Mouse (Mus musculus) kidney, postnatal 4 days (tissue): ENCODE measurements around the gene Uqcrh.

Experiments used
- DNase-seq, 2 experiments: peaks; one replicate each; pipeline ENCODE4 v3.0.0; 2021; ENCODE audit warnings: mixed read lengths in 2 of 2

Uqcrh gene

GRCm38 (mm10) chr4:116053399-116053961, 21.4 kb downstream of the Uqcrh start, which contains the start of gene Nsun4:
Nsun4 (minus strand) TSS chr4:116053876.
- DNase-seq = peak; percentile 92 to 95

DNA sequence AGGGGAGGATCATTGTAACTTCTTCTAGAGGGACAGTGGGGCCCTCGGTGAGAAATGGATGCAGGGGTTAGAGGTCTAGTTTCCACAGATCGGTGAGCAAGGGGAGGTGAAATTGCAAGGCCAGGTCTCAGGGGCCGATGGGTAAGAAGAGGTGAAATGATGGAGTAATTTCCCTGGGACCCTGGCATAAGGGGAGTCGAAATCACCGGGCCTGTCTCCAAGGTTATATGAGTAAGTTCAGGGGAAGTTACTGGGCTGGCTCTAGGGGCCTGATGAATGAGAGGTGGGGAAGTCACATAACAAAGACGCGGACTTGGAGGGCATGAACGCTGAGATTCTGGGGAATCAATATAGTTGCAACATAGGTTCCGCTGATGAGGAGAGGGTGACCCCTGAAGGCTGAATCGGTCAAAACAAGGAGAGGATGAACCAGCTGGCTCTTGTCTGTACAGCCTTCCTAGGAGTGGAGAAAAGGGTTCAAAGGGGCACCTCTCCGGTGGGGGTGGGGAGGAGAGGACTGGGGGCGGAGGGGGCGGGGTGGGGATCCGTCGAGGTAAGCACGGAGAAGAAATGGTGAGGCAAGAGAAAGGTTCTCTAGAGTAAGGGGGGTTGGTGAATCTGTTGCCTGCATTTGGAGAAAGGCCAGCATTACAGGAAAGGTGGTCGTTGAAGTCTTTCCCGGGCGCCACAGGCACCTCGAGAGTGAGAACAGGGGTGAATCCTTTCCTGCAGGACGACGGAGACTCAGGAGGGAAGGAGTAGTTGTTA, 22.2 kb downstream of the Uqcrh start:
- peak; percentile 67 to 77 for DNase-seq

GRCm38 (mm10) chr4:116049211-116049610, 25.7 kb downstream of the Uqcrh start:
- no peak for DNase-seq

DNA sequence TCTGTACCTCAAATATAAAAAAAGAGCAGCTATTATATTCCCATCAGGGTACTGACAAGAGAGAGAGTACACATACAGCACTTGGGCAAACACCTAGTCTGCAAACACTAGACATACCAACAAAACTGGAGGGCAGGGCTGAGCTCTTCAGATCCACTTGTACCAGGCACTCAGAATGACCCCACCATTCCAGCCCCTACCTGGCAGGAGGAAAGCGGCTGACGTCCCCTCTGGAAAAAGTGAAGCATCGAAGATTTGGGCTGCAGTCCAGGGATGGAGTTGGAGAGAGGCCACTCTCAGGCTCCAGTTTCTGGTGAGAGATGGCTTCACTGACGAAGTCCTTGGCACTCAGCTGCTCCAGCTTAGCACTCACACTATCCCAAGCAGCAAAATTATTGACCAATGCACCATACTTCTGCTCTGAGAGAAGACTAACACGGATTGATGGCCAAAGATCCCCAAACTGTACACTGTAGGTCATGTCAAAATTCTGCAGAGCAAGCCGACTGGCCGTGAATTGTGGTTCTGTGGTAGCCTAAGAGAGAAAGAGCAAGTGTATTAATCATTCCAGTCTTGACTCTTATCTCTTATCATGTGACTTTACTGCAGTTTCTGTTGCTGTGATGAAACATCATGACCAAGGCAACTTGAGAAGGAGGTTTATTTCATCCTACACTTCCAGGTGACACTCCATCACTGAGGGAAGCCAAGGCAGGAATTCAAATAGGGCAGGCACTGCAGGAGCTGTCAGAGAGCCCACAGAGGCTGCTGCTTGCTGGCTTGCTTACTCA, 26.5 kb downstream of the Uqcrh start:
- no peak for DNase-seq

DNA sequence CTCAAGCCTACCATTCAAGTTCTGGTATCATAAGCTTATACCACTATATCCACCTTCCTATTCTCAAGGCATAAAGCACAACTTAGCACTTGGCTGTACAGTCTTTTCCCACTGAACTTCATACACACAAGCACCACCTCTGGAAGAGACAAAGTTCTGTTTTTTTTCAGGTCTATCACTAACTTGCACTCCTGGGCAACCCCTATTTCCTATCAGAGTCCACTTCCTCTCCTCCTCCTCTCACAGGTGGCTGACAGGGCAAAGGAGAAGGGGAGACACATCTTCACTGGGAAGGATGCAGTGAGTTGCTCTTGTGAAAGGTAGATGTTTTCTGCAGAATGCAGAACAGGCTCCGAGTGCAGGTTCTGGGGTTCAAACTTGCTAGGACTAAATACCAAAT, 27.2 kb downstream of the Uqcrh start:
- DNase-seq = no peak

GRCm38 (mm10) chr4:116046604-116047003, 28.3 kb downstream of the Uqcrh start:
- no peak for DNase-seq

- no peak for DNase-seq
Measured at GRCm38 (mm10) chr4:116042186-116042585, 32.7 kb downstream of the Uqcrh start.

DNA sequence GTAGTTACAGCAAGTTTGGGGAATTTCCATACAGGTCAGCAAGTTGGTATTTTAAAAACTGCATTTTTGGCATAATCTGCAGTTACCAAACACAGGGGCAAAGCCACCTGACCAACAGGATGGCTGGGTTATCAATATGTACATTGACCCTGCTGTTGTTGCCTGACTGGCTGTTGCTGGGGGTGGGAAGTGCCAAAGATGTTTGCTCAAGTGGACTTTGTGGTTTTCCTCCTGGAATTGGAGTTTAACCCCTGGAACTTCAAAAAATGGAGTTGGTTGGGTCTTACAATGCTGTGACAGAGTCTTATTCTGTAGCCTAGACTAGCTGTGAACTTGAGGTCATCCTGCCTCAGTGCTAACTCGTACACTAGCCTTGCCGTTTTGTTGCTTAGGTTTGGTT, 34.4 kb downstream of the Uqcrh start:
- no peak for DNase-seq

DNA sequence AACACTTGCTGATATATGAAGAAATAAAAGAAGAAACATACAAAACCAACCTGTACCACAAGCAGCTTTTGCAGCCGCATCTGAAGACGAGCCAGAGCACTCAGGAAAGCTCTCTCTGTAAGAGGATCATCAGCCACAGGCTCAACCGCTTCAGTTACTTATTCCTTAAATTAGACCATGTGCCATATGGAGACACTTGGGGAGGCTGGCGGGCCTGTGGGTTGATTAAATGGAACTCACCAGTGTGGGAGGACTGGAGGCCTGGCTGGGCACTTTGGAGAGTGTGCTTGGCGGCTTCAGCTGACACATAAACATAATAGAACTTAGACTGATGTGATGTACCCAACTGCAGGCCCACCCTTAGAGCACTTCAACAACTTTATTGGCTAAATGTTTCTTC, 41.5 kb downstream of the Uqcrh start:
- no peak for DNase-seq

DNA sequence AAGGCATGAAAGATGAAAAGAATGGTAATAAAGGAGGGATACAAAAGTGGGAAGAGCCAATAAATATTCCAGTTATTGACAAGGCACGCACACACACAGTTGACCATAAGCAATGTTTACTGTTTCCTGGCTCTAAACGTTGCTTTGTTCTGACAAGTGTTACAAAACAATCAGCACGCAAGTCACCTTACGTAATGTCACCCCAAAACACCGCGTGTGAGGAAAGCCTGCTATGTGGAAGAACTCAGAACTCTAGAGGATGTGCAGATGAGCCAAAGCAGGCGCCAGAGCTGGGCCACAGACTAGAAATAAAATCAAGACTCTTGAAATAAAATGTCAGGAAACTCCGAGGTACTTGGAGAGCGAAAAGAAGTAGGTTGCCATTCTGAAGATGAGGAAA, 42.0 kb downstream of the Uqcrh start:
- no peak for DNase-seq

DNA sequence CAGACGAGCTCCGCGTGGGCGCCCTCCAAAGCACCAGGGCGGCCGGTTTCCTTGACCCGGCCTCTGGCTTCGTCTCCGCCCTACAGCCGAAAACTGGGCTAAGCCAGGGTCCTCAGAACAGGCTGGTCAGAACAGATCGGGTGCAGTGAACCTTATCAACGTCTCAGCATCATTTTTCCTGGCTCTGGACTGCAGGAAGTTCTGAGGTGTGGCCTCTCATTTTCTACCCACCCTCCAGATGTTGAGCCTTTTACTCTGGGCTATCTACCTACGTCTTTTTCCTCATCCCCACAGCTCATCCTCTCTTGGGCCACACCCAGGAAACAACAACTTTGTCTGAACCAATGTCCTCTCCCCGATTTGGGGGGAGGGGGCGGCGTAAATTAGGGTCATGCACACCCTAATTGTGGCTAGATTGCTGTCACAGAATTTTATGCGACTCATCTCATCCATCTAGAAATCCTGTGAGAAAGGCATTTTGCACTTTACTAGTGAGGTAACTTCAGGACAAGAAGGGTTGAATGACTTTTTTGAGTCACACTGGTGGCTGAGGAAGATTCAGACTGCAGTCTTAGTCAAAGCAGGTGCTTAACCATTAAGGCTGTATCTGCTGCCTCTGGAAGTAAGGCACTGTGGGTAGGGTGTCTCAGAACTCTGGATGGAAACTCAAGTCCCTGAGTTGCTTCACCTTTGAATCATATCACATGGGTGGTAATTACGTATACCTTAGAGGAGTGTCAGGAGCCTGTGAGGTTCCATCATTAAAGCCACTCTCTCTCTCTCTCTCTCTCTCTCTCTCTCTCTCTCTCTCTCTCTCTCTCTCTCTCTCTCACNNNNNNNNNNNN, 56.7 kb downstream of the Uqcrh start, which contains the start of gene Faah:
Gene Faah, minus strand, starts transcription at position 25 of the 845 bp plus-strand sequence.
- no peak for DNase-seq

DNA sequence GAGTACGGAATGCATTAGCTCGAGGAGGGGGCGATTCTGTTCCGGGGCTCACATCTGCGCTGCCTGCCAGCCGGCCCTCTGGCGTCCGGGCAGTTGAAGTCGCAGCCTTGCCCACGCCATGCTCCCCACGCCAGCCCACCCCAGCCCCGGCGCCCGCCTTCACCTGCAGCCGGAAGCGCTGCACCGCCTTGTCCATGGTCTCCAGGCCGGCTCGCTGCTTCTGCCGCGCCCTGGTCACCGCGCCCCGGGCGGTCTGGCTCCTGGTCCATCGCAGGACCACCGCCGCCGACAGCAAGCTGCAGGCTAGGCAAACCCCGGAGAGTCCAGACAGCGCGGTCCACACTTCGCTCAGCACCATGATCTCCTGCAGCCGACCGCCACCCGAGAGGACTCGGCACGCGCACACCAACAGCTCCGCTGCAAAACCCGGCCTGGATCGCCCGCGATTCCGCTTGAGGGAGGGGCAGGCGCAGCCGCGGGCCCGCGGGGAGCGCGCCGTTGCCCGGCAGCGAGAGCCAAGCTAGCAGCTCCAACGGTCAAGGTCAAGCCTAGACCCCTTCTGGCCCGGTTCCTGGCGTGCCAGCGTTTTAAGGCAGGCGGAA, 57.5 kb downstream of the Uqcrh start:
- DNase-seq = peak; percentile 83 to 88
